Mouse (Mus musculus) right cerebral cortex, adult 18-20 months (tissue): ENCODE measurements around the gene Nudt14.
A peak's percentile ranks its signal among the peaks of the same experiment; 100 is the strongest.

Experiments
- DNase-seq: peaks from one replicate; pipeline ENCODE4 v3.0.0; 2022; ENCODE audit warnings: mixed read lengths

Nudt14 gene

GRCm38 (mm10) chr12:112912951-112913745, 28.8 kb downstream of the Nudt14 start:
- no peak for DNase-seq

GRCm38 (mm10) chr12:112911701-112912100, 30.2 kb downstream of the Nudt14 start:
- DNase-seq = no peak

- DNase-seq = no peak
Measured at GRCm38 (mm10) chr12:112908991-112909390, 32.9 kb downstream of the Nudt14 start.

- no peak for DNase-seq
Measured at GRCm38 (mm10) chr12:112905001-112905400, 36.9 kb downstream of the Nudt14 start.

- DNase-seq = no peak
Measured at GRCm38 (mm10) chr12:112903941-112904340, 38.0 kb downstream of the Nudt14 start.

GRCm38 (mm10) chr12:112900641-112901040, 41.3 kb downstream of the Nudt14 start:
- DNase-seq = peak; percentile 82

GRCm38 (mm10) chr12:112898960-112899359, 43.0 kb downstream of the Nudt14 start:
- no peak for DNase-seq

GRCm38 (mm10) chr12:112898351-112898750, 43.6 kb downstream of the Nudt14 start:
- DNase-seq = no peak

GRCm38 (mm10) chr12:112897522-112898212, 44.3 kb downstream of the Nudt14 start:
- DNase-seq = no peak

GRCm38 (mm10) chr12:112894969-112895368, 47.0 kb downstream of the Nudt14 start:
- no peak for DNase-seq

GRCm38 (mm10) chr12:112894303-112894884, 47.5 kb downstream of the Nudt14 start:
- no peak for DNase-seq

GRCm38 (mm10) chr12:112885465-112885864, 56.5 kb downstream of the Nudt14 start:
- no peak for DNase-seq
